Mouse (Mus musculus) CH12.LX (cell line): Measurements from ENCODE around the gene Ngef. TPM values are rescaled to one million over a fixed set of nuclear protein-coding genes. Genes with fewer than 3 reads are reported as not detected.

ENCODE experiments used
- DNase-seq: peaks from one replicate; pipeline ENCODE4 v3.0.0-alpha.2; 2013; ENCODE audit errors: extremely low read depth
- H3K27ac ChIP-seq: 2 replicates; pipeline ENCODE4 v1.5.1; 2012; ENCODE audit warnings: low read depth, mild to moderate bottlenecking, control low read depth, moderate library complexity; ENCODE audit not compliant: insufficient read depth
- H3K27me3 ChIP-seq: replicated peaks from 2 replicates; pipeline ENCODE3; 2012; ENCODE audit warnings: inconsistent platforms
- H3K36me3 ChIP-seq, 2 experiments: replicated peaks in 1 of 2; 2 replicates each; pipeline versions ENCODE3 to v1.6.1; 2012; ENCODE audit warnings: inconsistent platforms in 1 of 2, low read length in 1 of 2, mild to moderate bottlenecking in 1 of 2, mixed read lengths in 1 of 2, moderate library complexity in 1 of 2; ENCODE audit not compliant: control insufficient read depth in 1 of 2, insufficient read depth in 1 of 2
- H3K4me1 ChIP-seq, 2 experiments: 2 replicates each; pipeline ENCODE4 v1.6.1; 2012; ENCODE audit warnings: inconsistent platforms in 1 of 2, moderate library complexity in 1 of 2; ENCODE audit not compliant: insufficient read depth in 2 of 2, control insufficient read depth in 1 of 2
- H3K4me2 ChIP-seq: 2 replicates; pipeline ENCODE4 v1.6.1; 2012; ENCODE audit warnings: low read depth, mild to moderate bottlenecking, control low read depth; ENCODE audit not compliant: poor library complexity, insufficient read depth, severe bottlenecking
- H3K4me3 ChIP-seq, 3 experiments: fragments of 150-350 bp in 1 of 3; sonication (generic) in 1 of 3; replicated peaks in 1 of 3; 2 replicates each; pipeline versions ENCODE3 to v1.5.1; 2011 to 2012; ENCODE audit warnings: low read depth in 2 of 3, low read length in 2 of 3, mild to moderate bottlenecking in 2 of 3, moderate library complexity in 2 of 3, control low read depth in 1 of 3, improper control_type of control experiment in 1 of 3, inconsistent platforms in 1 of 3, mixed read lengths in 1 of 3; ENCODE audit not compliant: poor library complexity in 1 of 3
- H3K79me2 ChIP-seq: replicated peaks from 2 replicates; pipeline ENCODE4 v1.6.1; 2012; ENCODE audit warnings: mild to moderate bottlenecking, moderate library complexity; ENCODE audit not compliant: control insufficient read depth, poor library complexity, insufficient read depth, severe bottlenecking; ENCODE audit errors: extremely low read depth
- H3K9ac ChIP-seq: 2 replicates; pipeline ENCODE4 v1.6.1; 2012; ENCODE audit warnings: low read depth, mild to moderate bottlenecking, control low read depth, moderate library complexity; ENCODE audit not compliant: insufficient read depth
- H3K9me3 ChIP-seq: replicated peaks from 2 replicates; pipeline ENCODE3; 2012; ENCODE audit warnings: low read length, inconsistent platforms, mixed read lengths
- BHLHE40 ChIP-seq: IDR thresholded peaks from 2 replicates; pipeline ENCODE4 v1.6.1; 2011; ENCODE audit warnings: mild to moderate bottlenecking, low read depth, low read length, improper control_type of control experiment
- CHD1 ChIP-seq: IDR thresholded peaks from 2 replicates; pipeline ENCODE4 v1.6.1; 2012; ENCODE audit warnings: low read depth, low read length, improper control_type of control experiment, inconsistent platforms
- E2F4 ChIP-seq: IDR thresholded peaks from 2 replicates; pipeline ENCODE4 v1.6.1; 2011; ENCODE audit warnings: low read depth, low read length, improper control_type of control experiment; ENCODE audit not compliant: insufficient replicate concordance
- EP300 ChIP-seq: IDR thresholded peaks from 2 replicates; pipeline ENCODE4 v1.6.1; 2011; ENCODE audit warnings: low read length, improper control_type of control experiment
- ETS1 ChIP-seq: conservative IDR thresholded peaks from 2 replicates; pipeline ENCODE4 v1.6.1; 2012; ENCODE audit warnings: low read depth, mild to moderate bottlenecking, inconsistent platforms, low read length, improper control_type of control experiment, moderate library complexity
- HCFC1 ChIP-seq: IDR thresholded peaks from 2 replicates; pipeline ENCODE4 v1.6.1; 2012; ENCODE audit warnings: low read depth, mild to moderate bottlenecking, inconsistent platforms, low read length, improper control_type of control experiment
- IRF4 ChIP-seq: IDR thresholded peaks from 2 replicates; pipeline ENCODE4 v1.6.1; 2014; ENCODE audit warnings: low read depth, mild to moderate bottlenecking, inconsistent platforms, low read length, improper control_type of control experiment
- JUN ChIP-seq: IDR thresholded peaks from 2 replicates; pipeline ENCODE4 v1.6.1; 2011; ENCODE audit warnings: low read depth, mild to moderate bottlenecking, low read length, improper control_type of control experiment, moderate library complexity; ENCODE audit not compliant: insufficient read depth
- JUND ChIP-seq: conservative IDR thresholded peaks from 2 replicates; pipeline ENCODE4 v1.6.1; 2011; ENCODE audit warnings: low read depth, low read length, improper control_type of control experiment
- KAT2A ChIP-seq: IDR thresholded peaks from 2 replicates; pipeline ENCODE4 v1.6.1; 2012; ENCODE audit warnings: low read length, improper control_type of control experiment, inconsistent platforms; ENCODE audit not compliant: insufficient replicate concordance
- MAX ChIP-seq: IDR thresholded peaks from 2 replicates; pipeline ENCODE4 v1.6.1; 2011; ENCODE audit warnings: low read length, improper control_type of control experiment
- MXI1 ChIP-seq: IDR thresholded peaks from 2 replicates; pipeline ENCODE4 v1.6.1; 2011; ENCODE audit warnings: mild to moderate bottlenecking, low read depth, low read length, improper control_type of control experiment
- MYC ChIP-seq: IDR thresholded peaks from 2 replicates; pipeline ENCODE4 v1.6.1; 2011; ENCODE audit warnings: low read depth, mild to moderate bottlenecking, improper control_type of control experiment, low read length
- NRF1 ChIP-seq: IDR thresholded peaks from 2 replicates; pipeline ENCODE4 v1.6.1; 2014; ENCODE audit warnings: low read depth, mild to moderate bottlenecking, inconsistent platforms, low read length, improper control_type of control experiment, moderate library complexity
- PAX5 ChIP-seq: IDR thresholded peaks from 2 replicates; pipeline ENCODE4 v1.6.1; 2012; ENCODE audit warnings: low read length, inconsistent platforms, mixed read lengths
- POLR2AphosphoS2 ChIP-seq: IDR thresholded peaks from 2 replicates; pipeline ENCODE4 v1.6.1; 2011; ENCODE audit warnings: low read depth, low read length, improper control_type of control experiment
- RAD21 ChIP-seq: IDR thresholded peaks from 2 replicates; pipeline ENCODE4 v1.6.1; 2011; ENCODE audit warnings: low read depth, mild to moderate bottlenecking, low read length, improper control_type of control experiment, moderate library complexity
- RCOR1 ChIP-seq: conservative IDR thresholded peaks from 2 replicates; pipeline ENCODE4 v1.6.1; 2012; ENCODE audit warnings: low read depth, mild to moderate bottlenecking, inconsistent platforms, low read length, improper control_type of control experiment
- SMC3 ChIP-seq: IDR thresholded peaks from 2 replicates; pipeline ENCODE4 v1.6.1; 2011; ENCODE audit warnings: low read depth, low read length, improper control_type of control experiment
- TCF12 ChIP-seq: IDR thresholded peaks from 2 replicates; pipeline ENCODE4 v1.6.1; 2014; ENCODE audit warnings: low read depth, mild to moderate bottlenecking, inconsistent platforms, low read length, improper control_type of control experiment
- USF1 ChIP-seq: IDR thresholded peaks from 2 replicates; pipeline ENCODE4 v1.6.1; 2014; ENCODE audit warnings: low read depth, mild to moderate bottlenecking, inconsistent platforms, low read length, improper control_type of control experiment
- ZC3H11A ChIP-seq: IDR thresholded peaks from 2 replicates; pipeline ENCODE4 v1.6.1; 2012; ENCODE audit warnings: low read depth, mild to moderate bottlenecking, inconsistent platforms, low read length, improper control_type of control experiment
- ZMIZ1 ChIP-seq: IDR thresholded peaks from 2 replicates; pipeline ENCODE4 v1.6.1; 2012; ENCODE audit warnings: low read depth, mild to moderate bottlenecking, inconsistent platforms, low read length, improper control_type of control experiment
- ZNF384 ChIP-seq: IDR thresholded peaks from 2 replicates; pipeline ENCODE4 v1.6.1; 2012; ENCODE audit warnings: low read depth, low read length, improper control_type of control experiment, inconsistent platforms
- dilution Hi-C: fragments of 300-500 bp; cut with MboI; formaldehyde crosslinking; loops from 2 replicates; pipeline ENCODE4 v1.14.3; 2020; ENCODE audit warnings: low sequenced_read_pairs; ENCODE audit not compliant: extremely low pct_unique_long_range_greater_than_20kb, extremely low pct_ligation_motif_present
- in situ Hi-C: fragments of 300-500 bp; cut with MboI; formaldehyde crosslinking; loops from 3 replicates; pipeline ENCODE4 v1.14.3; 2019; ENCODE audit warnings: low sequenced_read_pairs, low pct_ligation_motif_present, low pct_unique_long_range_greater_than_20kb, mixed read lengths
- polyA plus RNA-seq: library from polyadenylated mRNA; unstranded; fragments of >175 nt; gene quantifications from 2 replicates; pipeline ENCODE4 v1.2.1, GENCODE M21; 2012; ENCODE audit warnings: low read depth; ENCODE audit not compliant: insufficient read length
- total RNA-seq, 2 experiments: library from RNA; depleted of rRNA; stranded (reverse); fragments of 300-350 nt in 1 of 2; fragments of >200 nt in 1 of 2; gene quantifications; 2 replicates each; pipeline ENCODE4 v1.2.3; 2012 to 2014

Gene Ngef
- total and polyA plus RNA-seq, 3 experiments, result not detected

- dilution Hi-C loops, result no loop called here
- Histone ChIP-seq H3K79me2 (no peaks in the 10 kb centered on the region), H3K9me3 (no peaks in the 10 kb centered on the region), H3K4me1 (peaks cover 0 to 9% of the 10 kb centered on the region in 2 experiments; a peak in 3 of 4 replicates), H3K27me3 (no peaks in the 10 kb centered on the region), H3K36me3 (no peaks in the 10 kb centered on the region), H3K9ac (no peak overlapping the region)
- DNase-seq, result no peak
- TF ChIP-seq RCOR1, result no peak
- TF ChIP-seq POLR2AphosphoS2, result no peak
- no peak for TF ChIP-seq HCFC1
- TF ChIP-seq ETS1, result no peak
- no peak for TF ChIP-seq ZC3H11A
- no peak for TF ChIP-seq MXI1
- TF ChIP-seq RAD21, result no peak
- no peak for TF ChIP-seq IRF4
- no peak for TF ChIP-seq MAX
- TF ChIP-seq TCF12, result no peak
- TF ChIP-seq CHD1, result no peak
- no peak for TF ChIP-seq KAT2A
- TF ChIP-seq PAX5, result no peak
- TF ChIP-seq MYC, result no peak
- TF ChIP-seq ZNF384, result no peak
- no peak for TF ChIP-seq EP300
- TF ChIP-seq JUN, result no peak
- TF ChIP-seq, all 38 proteins: peak for 0
- in situ Hi-C loops, result no loop called here
- H3K4me3 ChIP-seq, result no peak overlapping the region
- H3K27ac ChIP-seq, result no peak overlapping the region
- no peak overlapping the region for H3K4me2 ChIP-seq
Observed at GRCm38 (mm10) chr1:87553586-87553985, 20.1 kb downstream of the Ngef start.

DNA sequence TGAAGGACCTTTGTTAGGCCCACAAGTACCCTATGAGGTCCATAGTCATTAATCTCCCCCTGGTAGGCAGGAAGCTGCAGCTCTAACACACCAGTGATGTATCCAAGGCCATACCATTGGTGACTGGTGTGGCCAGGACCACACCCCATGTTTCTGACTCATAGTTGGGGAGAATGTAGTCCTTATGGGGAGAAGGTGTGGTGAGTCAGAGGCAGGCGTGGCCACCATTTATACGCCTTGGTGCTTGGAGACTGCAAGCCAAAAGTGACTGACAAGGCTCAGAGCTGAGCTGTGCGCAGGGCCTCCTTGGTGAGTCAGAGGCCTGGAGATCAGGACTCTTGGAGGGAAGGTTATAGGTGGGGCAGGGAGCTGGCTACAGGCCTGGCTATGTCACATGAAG, 22.7 kb downstream of the Ngef start:
- TF ChIP-seq BHLHE40 (no peak), ZMIZ1 (no peak), CHD1 (no peak), MYC (no peak), JUND (no peak), USF1 (no peak), HCFC1 (no peak), JUN (no peak), ZC3H11A (no peak), PAX5 (no peak), E2F4 (no peak), RCOR1 (no peak), SMC3 (no peak), NRF1 (no peak), EP300 (no peak)
- Histone ChIP-seq H3K36me3 (no peaks in the 10 kb centered on the region), H3K9me3 (no peaks in the 10 kb centered on the region), H3K27me3 (no peaks in the 10 kb centered on the region), H3K4me2 (no peak overlapping the region), H3K79me2 (no peaks in the 10 kb centered on the region), H3K4me3 (no peak overlapping the region), H3K27ac (no peak overlapping the region), H3K4me1 (peaks cover 3 to 13% of the 10 kb centered on the region in 2 experiments; a peak in 3 of 4 replicates), H3K9ac (no peak overlapping the region)
- in situ Hi-C loops (no loop called here), dilution Hi-C loops (no loop called here)
- DNase-seq, result no peak
